Mouse (Mus musculus) large intestine, adult 2 months (tissue): ENCODE measurements around the gene Gper1. TPM values are rescaled to one million over a fixed set of nuclear protein-coding genes. Genes with fewer than 3 reads are reported as not detected.

Experiments
- DNase-seq: peaks from one replicate; pipeline ENCODE4 v3.0.0-alpha.2; 2012; ENCODE audit warnings: low read depth, low spot score
- WGBS: fragments of 180-500 bp; shearing (Covaris S2); methylation state at CpG from one replicate; pipeline ENCODE4 v1.1.7; 2018; 5-methylcytosine and 5-hydroxymethylcytosine counted together
- polyA plus RNA-seq: library from polyadenylated mRNA; depleted of rRNA; stranded (reverse); fragments of >200 nt; gene quantifications from 2 replicates; pipeline ENCODE4 v1.2.3, GENCODE M21; 2012

Gper1 gene
- polyA plus RNA-seq, 1 experiment = 1.7 TPM

GRCm38 (mm10) chr5:139409412-139409811 is 13.5 kb upstream of the Gper1 start:
- WGBS = 9% methylated on average over 12 of the region's 12 CpGs
- DNase-seq = peak; percentile 22

- no peak for DNase-seq
- WGBS = 90% methylated on average over 4 of the region's 4 CpGs
Observed at GRCm38 (mm10) chr5:139410056-139410455, 12.9 kb upstream of the Gper1 start.

- no peak for DNase-seq
- WGBS = 93% methylated on average over 6 of the region's 6 CpGs
Observed at GRCm38 (mm10) chr5:139411117-139411516, 11.8 kb upstream of the Gper1 start.

- 82% methylated on average over 15 of the region's 15 CpGs for WGBS
- no peak for DNase-seq
Observed at GRCm38 (mm10) chr5:139411665-139412314, 11.2 kb upstream of the Gper1 start.

- 33% methylated on average over 4 of the region's 4 CpGs for WGBS
- no peak for DNase-seq
Observed at GRCm38 (mm10) chr5:139413545-139413944, 9.4 kb upstream of the Gper1 start.

- WGBS = 91% methylated on average over 5 of the region's 5 CpGs
- no peak for DNase-seq
Observed at GRCm38 (mm10) chr5:139415001-139415400, 8.0 kb upstream of the Gper1 start.

GRCm38 (mm10) chr5:139416942-139417341 is 6.0 kb upstream of the Gper1 start:
- WGBS = 93% methylated on average over 4 of the region's 4 CpGs

GRCm38 (mm10) chr5:139417480-139417879 is 5.5 kb upstream of the Gper1 start:
- 87% methylated on average over 3 of the region's 3 CpGs for WGBS
- DNase-seq = no peak

More at GRCm38 (mm10) chr5:139416942-139417341, 6.0 kb upstream of the Gper1 start:
- no peak for DNase-seq

- whole genome bisulfite sequencing = 54% methylated on average over 2 of the region's 2 CpGs
- DNase-seq = no peak
Observed at GRCm38 (mm10) chr5:139418110-139418509, 4.8 kb upstream of the Gper1 start.

- no peak for DNase-seq
- 23% methylated on average over 3 of the region's 3 CpGs for WGBS
Observed at GRCm38 (mm10) chr5:139418633-139419032, 4.3 kb upstream of the Gper1 start.

GRCm38 (mm10) chr5:139425198-139425597 is 2.2 kb downstream of the Gper1 start:
- no peak for DNase-seq
- WGBS = 23% methylated on average over 9 of the region's 9 CpGs

GRCm38 (mm10) chr5:139427001-139427400 is 4.0 kb downstream of the Gper1 start:
- no peak for DNase-seq
- WGBS = 85% methylated on average over 9 of the region's 9 CpGs

- no peak for DNase-seq
- WGBS = 27% methylated on average over 9 of the region's 9 CpGs
Observed at GRCm38 (mm10) chr5:139427989-139428388, 5.0 kb downstream of the Gper1 start.

GRCm38 (mm10) chr5:139429818-139430341 is 6.9 kb downstream of the Gper1 start:
- WGBS = 17% methylated on average over 12 of the region's 12 CpGs
- no peak for DNase-seq

GRCm38 (mm10) chr5:139432333-139432732 is 9.4 kb downstream of the Gper1 start:
- DNase-seq = no peak
- 89% methylated on average over 6 of the region's 6 CpGs for WGBS

GRCm38 (mm10) chr5:139432747-139433508 is 10.0 kb downstream of the Gper1 start:
- no peak for DNase-seq
- 80% methylated on average over 7 of the region's 7 CpGs for WGBS

GRCm38 (mm10) chr5:139433842-139434568 is 11.1 kb downstream of the Gper1 start:
- WGBS = 86% methylated on average over 9 of the region's 9 CpGs
- no peak for DNase-seq

GRCm38 (mm10) chr5:139434940-139435339 is 12.0 kb downstream of the Gper1 start:
- 60% methylated on average over 8 of the region's 8 CpGs for WGBS
- no peak for DNase-seq

- no peak for DNase-seq
- 87% methylated on average over 4 of the region's 4 CpGs for WGBS
Observed at GRCm38 (mm10) chr5:139437769-139438168, 14.8 kb downstream of the Gper1 start.

GRCm38 (mm10) chr5:139438440-139438839 is 15.5 kb downstream of the Gper1 start:
- DNase-seq = no peak
- WGBS = 82% methylated on average over 12 of the region's 12 CpGs
